Mouse (Mus musculus) C2C12 (cell line): ENCODE data around the gene Nkd1.

Experiments
- CTCF ChIP-seq: IDR thresholded peaks from one replicate; pipeline ENCODE4 v1.5.1; 2011; ENCODE audit not compliant: control insufficient read depth, insufficient read depth, insufficient read length
- MAX ChIP-seq: IDR thresholded peaks from one replicate; pipeline ENCODE4 v1.6.1; 2011; ENCODE audit warnings: mild to moderate bottlenecking, control low read depth
- MYOG ChIP-seq: IDR thresholded peaks from one replicate; pipeline ENCODE4 v1.6.1; 2011; ENCODE audit not compliant: control insufficient read depth, insufficient read length; ENCODE audit errors: extremely low read depth

DNA sequence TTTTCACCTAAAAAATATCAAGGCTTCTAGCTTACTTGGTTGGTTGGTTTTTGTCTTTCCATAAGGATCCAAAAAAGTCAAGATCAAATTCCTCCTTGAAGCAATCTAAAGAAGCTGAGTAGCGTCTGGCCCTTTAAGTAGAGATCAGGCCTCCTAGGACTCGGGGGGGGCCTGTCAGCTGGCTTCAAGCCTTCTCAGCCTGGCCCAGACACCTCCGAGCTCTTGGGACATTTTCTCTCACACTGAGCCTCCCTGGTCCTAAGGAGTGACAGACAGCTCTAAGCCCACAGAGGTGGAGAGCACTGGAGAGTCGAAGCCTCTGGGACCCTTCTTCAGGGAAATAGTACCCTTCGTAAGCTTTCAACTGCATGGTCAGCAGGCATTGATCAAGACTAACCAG lies 77.4 kb downstream of the Nkd1 start:
- TF ChIP-seq MYOG (no peak), CTCF (no peak), MAX (no peak)
